Mouse (Mus musculus): ENCODE results near the gene Myo9a. TPM values are rescaled to one million over a fixed set of nuclear protein-coding genes. Genes with fewer than 3 reads are reported as not detected.

Myo9a gene
- polyA plus RNA-seq, 1 experiment = 0.37 TPM

DNA sequence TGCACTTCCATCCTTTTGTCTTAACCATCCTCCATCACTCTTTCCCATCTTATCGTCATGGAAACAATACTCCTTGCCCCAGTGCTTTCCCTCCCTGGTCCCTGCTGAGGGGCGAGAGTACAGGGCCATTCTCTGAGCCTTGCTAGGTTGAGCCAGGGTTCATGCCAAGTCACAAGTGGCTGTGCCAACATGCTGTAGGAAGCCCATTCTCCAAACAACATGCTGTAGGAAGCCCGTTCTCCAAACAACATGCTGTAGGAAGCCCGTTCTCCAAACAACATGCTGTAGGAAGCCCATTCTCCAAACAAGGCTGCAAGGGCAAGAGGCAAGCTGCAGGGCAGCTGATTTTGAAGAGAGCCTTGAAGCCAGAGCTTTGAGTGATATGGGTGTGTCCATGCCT lies 32.5 kb upstream of the Myo9a start:
- Histone ChIP-seq H3K36me3 (ENCODE audit: control insufficient read depth, insufficient read depth, low read length) (no peaks in the 10 kb centered on the region), H3K27me3 (ENCODE audit: control insufficient read depth, insufficient read depth, low read length) (no peaks in the 10 kb centered on the region), H3K4me1 (ENCODE audit: control insufficient read depth, insufficient read depth, insufficient read length, low read length) (peaks cover 15% of the 10 kb centered on the region; the same call in 1 of the 2 replicates), H3K27ac (ENCODE audit: insufficient read depth, low read depth, low read length) (no peak overlapping the region), H3K4me3 (ENCODE audit: low read depth, low read length) (no peak overlapping the region)
- TF ChIP-seq POLR2A (IDR thresholded peaks at IDR 0.05; ENCODE audit: low read depth, low read length) (no peak), CTCF (IDR thresholded peaks at IDR 0.05; ENCODE audit: extremely low read depth, insufficient read length, insufficient replicate concordance, low read depth, low read length) (no peak)
- 92% methylated on average over 4 of the region's 4 CpGs for WGBS

- TF ChIP-seq POLR2A (IDR thresholded peaks at IDR 0.05; ENCODE audit: low read depth, low read length) (no peak), CTCF (IDR thresholded peaks at IDR 0.05; ENCODE audit: extremely low read depth, insufficient read length, insufficient replicate concordance, low read depth, low read length) (no peak)
- WGBS = 78% methylated on average over 5 of the region's 5 CpGs
- Histone ChIP-seq H3K36me3 (ENCODE audit: control insufficient read depth, insufficient read depth, low read length) (no peaks in the 10 kb centered on the region), H3K4me1 (ENCODE audit: control insufficient read depth, insufficient read depth, insufficient read length, low read length) (peaks cover 9% of the 10 kb centered on the region; the same call in 1 of the 2 replicates), H3K27ac (ENCODE audit: insufficient read depth, low read depth, low read length) (no peak overlapping the region), H3K4me3 (ENCODE audit: low read depth, low read length) (no peak overlapping the region), H3K27me3 (ENCODE audit: control insufficient read depth, insufficient read depth, low read length) (no peaks in the 10 kb centered on the region)
Measured at GRCm38 (mm10) chr9:59721144-59721543, 29.6 kb upstream of the Myo9a start.

DNA sequence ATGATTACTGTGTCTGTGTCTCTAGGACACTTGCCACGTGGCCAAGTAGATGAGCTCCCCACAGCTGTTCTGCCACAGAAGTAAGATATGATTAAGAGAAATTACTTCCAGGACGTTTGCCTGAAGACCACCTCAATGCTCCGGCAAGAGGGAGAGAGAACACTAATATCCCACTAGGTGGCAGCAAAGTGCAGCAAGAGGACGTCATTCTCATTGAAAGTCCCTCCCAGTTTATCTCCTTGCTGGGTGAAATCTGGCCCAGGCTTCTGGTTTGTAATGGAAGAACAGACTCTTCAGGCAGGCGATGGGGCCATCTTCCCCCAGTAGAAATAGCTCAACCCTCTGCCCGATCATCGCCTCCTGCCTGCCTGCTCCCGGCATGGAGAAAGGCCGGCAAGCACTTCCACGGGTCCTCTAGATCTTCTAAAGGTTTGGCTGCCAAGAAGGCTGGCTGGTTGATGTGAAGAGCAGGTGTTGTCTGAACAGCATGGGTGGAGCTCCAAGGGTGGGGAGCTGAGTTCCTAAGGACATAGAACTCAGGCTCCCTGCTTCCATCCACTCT lies 27.5 kb upstream of the Myo9a start:
- Histone ChIP-seq H3K27ac (ENCODE audit: insufficient read depth, low read depth, low read length) (no peak overlapping the region), H3K27me3 (ENCODE audit: control insufficient read depth, insufficient read depth, low read length) (no peaks in the 10 kb centered on the region), H3K36me3 (ENCODE audit: control insufficient read depth, insufficient read depth, low read length) (no peaks in the 10 kb centered on the region), H3K4me1 (ENCODE audit: control insufficient read depth, insufficient read depth, insufficient read length, low read length) (no peaks in the 10 kb centered on the region; the same call in 1 of the 2 replicates), H3K4me3 (ENCODE audit: low read depth, low read length) (peak overlapping the region; percentile 48)
- TF ChIP-seq CTCF (IDR thresholded peaks at IDR 0.05; ENCODE audit: extremely low read depth, insufficient read length, insufficient replicate concordance, low read depth, low read length) (peak; percentile 69; the same call in 1 of the 2 replicates), POLR2A (IDR thresholded peaks at IDR 0.05; ENCODE audit: low read depth, low read length) (no peak)
- WGBS = 8% methylated on average over 10 of the region's 10 CpGs

GRCm38 (mm10) chr9:59723791-59724442 lies 26.8 kb upstream of the Myo9a start:
- H3K27ac ChIP-seq (ENCODE audit: insufficient read depth, low read depth, low read length) = no peak overlapping the region
- H3K4me3 ChIP-seq (ENCODE audit: low read depth, low read length) = no peak overlapping the region
- TF ChIP-seq CTCF (IDR thresholded peaks at IDR 0.05; ENCODE audit: extremely low read depth, insufficient read length, insufficient replicate concordance, low read depth, low read length) = no peak
- TF ChIP-seq POLR2A (IDR thresholded peaks at IDR 0.05; ENCODE audit: low read depth, low read length) = no peak
- H3K36me3 ChIP-seq (ENCODE audit: control insufficient read depth, insufficient read depth, low read length) = no peaks in the 10 kb centered on the region
- H3K4me1 ChIP-seq (ENCODE audit: control insufficient read depth, insufficient read depth, insufficient read length, low read length) = no peaks in the 10 kb centered on the region; the same call in 1 of the 2 replicates
- no peaks in the 10 kb centered on the region for H3K27me3 ChIP-seq (ENCODE audit: control insufficient read depth, insufficient read depth, low read length)
- 55% methylated on average over 8 of the region's 8 CpGs for WGBS

- Histone ChIP-seq H3K4me3 (ENCODE audit: low read depth, low read length) (no peak overlapping the region), H3K27me3 (ENCODE audit: control insufficient read depth, insufficient read depth, low read length) (no peaks in the 10 kb centered on the region), H3K27ac (ENCODE audit: insufficient read depth, low read depth, low read length) (no peak overlapping the region), H3K36me3 (ENCODE audit: control insufficient read depth, insufficient read depth, low read length) (no peaks in the 10 kb centered on the region), H3K4me1 (ENCODE audit: control insufficient read depth, insufficient read depth, insufficient read length, low read length) (no peaks in the 10 kb centered on the region; the same call in 1 of the 2 replicates)
- no peak for TF ChIP-seq CTCF (IDR thresholded peaks at IDR 0.05; ENCODE audit: extremely low read depth, insufficient read length, insufficient replicate concordance, low read depth, low read length)
- no peak for TF ChIP-seq POLR2A (IDR thresholded peaks at IDR 0.05; ENCODE audit: low read depth, low read length)
- 58% methylated on average over 10 of the region's 10 CpGs for WGBS
Measured at GRCm38 (mm10) chr9:59725515-59725914, 25.2 kb upstream of the Myo9a start.

- no peaks in the 10 kb centered on the region for H3K27me3 ChIP-seq (ENCODE audit: control insufficient read depth, insufficient read depth, low read length)
- no peak overlapping the region for H3K4me3 ChIP-seq (ENCODE audit: low read depth, low read length)
- H3K36me3 ChIP-seq (ENCODE audit: control insufficient read depth, insufficient read depth, low read length) = no peaks in the 10 kb centered on the region
- no peaks in the 10 kb centered on the region; the same call in 1 of the 2 replicates for H3K4me1 ChIP-seq (ENCODE audit: control insufficient read depth, insufficient read depth, insufficient read length, low read length)
- no peak overlapping the region for H3K27ac ChIP-seq (ENCODE audit: insufficient read depth, low read depth, low read length)
- 87% methylated on average over 11 of the region's 11 CpGs for WGBS
- no peak for TF ChIP-seq CTCF (IDR thresholded peaks at IDR 0.05; ENCODE audit: extremely low read depth, insufficient read length, insufficient replicate concordance, low read depth, low read length)
- no peak for TF ChIP-seq POLR2A (IDR thresholded peaks at IDR 0.05; ENCODE audit: low read depth, low read length)
Measured at GRCm38 (mm10) chr9:59727569-59728286, 23.0 kb upstream of the Myo9a start.

GRCm38 (mm10) chr9:59731136-59731535 lies 19.6 kb upstream of the Myo9a start:
- Histone ChIP-seq H3K27me3 (ENCODE audit: control insufficient read depth, insufficient read depth, low read length) (no peaks in the 10 kb centered on the region), H3K27ac (ENCODE audit: insufficient read depth, low read depth, low read length) (no peak overlapping the region), H3K4me1 (ENCODE audit: control insufficient read depth, insufficient read depth, insufficient read length, low read length) (no peaks in the 10 kb centered on the region), H3K4me3 (ENCODE audit: low read depth, low read length) (no peak overlapping the region), H3K36me3 (ENCODE audit: control insufficient read depth, insufficient read depth, low read length) (no peaks in the 10 kb centered on the region)
- TF ChIP-seq POLR2A (IDR thresholded peaks at IDR 0.05; ENCODE audit: low read depth, low read length) = no peak
- TF ChIP-seq CTCF (IDR thresholded peaks at IDR 0.05; ENCODE audit: extremely low read depth, insufficient read length, insufficient replicate concordance, low read depth, low read length) = no peak
- 89% methylated on average over 5 of the region's 5 CpGs for WGBS

All from small intestine, adult 2 months (tissue).